Mouse (Mus musculus): Measurements from ENCODE around the gene Itga1.

The Itga1 gene

DNA sequence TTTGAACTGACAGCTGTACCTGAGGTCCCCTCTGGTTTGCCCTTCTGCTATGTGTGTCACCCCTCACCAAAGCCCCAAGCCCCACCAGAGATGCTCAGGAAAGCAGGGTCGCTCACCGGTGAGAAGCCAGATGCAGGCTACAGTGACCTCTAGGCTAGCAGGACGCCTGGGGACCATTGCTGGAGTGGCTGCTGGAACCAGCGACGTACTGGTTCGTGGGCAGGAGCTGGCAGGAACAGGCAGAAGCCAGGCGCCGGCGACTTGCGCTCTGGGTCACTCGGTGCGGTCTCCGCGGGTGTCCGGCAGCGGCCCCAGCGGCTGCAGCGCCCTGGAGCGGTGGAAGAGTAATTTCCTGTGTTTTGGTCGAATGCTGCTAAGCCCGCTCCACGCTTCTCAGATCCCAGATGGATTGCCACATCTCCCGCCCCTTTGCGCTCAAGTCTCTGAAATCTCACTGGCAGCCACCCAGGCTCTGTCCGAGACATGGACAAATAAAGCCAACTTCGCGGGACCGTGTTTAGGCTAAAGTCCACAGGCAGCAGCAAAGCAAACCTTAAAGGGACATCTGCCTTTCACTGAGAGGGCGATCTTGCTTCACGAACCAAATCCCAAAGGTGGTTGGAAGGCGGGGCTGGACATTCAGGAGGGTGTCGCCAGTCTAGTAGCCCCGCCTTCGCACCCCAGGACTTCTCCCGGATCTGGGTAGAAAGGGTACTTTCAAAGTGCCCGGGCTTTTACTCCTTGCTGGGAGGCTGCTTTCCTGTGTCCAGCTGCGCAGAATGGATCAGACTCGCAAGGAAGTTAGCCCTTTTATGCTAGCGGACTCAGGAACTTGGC, at the start of gene Itga1, which contains the start of gene Gm49395:
Itga1 (minus strand) TSS at position 610 of the 837 bp plus-strand sequence.
Gm49395 (minus strand) TSS at position 567 of the 837 bp plus-strand sequence.
- peak; percentile 96 for DNase-seq

DNA sequence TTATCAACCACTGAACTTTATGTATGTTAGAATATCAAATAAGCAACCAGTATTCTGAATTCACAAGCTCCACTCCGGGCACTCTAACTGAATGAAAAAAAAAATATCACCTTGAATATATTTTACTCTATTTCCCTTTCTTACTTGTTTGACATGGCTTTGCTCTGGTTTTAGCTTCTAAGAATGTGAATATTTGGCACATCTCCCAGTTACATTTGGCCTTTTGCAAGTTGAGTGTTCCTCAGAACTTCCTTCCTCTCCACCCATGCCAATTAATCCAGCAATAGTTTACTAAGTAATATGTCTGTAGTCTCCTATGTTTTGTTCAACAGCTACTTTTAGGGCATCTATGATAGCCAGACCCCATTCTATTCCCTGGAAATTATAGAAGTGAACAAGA, 48.8 kb upstream of the Itga1 start:
- DNase-seq: peak in 1 of 2 experiments; percentile 24

DNA sequence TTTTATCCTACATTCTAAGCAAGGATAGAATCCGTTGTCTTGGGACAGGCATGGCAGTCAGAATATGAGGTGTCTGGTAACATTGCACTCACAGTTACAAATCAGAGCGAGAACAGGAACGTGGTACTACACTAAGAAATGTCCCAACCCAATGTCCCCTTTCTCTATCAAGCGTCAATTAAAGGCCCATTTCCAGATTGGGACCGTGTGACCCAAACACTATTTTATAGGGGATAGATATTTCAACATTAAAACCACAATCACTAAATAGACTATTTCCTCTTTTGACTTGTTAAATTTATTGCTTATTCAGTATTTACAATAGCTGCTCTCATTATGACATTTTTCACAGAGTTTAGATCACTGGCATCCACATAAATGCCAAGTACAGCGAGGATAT, 48.1 kb upstream of the Itga1 start:
- no peak for DNase-seq

DNA sequence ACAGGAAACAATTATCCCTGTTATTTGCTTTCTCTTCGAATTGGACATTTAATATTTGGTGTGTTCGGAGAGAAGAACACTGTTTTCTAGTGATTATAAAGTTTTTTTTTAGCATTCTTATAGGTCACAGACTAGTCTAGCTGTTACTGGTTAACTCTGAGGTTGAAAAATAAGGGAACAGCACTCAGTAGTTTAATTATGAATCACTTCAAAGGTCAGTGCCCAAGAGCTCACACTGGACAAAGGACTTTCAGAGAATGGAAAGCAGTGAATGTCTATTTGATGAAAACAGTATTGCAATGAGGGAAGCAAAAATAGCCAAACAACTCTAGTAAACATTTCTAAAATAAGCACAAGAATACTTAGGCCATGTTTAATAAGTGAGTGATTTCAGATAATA, 41.8 kb upstream of the Itga1 start:
- DNase-seq: peak in 1 of 2 experiments; percentile 8

DNA sequence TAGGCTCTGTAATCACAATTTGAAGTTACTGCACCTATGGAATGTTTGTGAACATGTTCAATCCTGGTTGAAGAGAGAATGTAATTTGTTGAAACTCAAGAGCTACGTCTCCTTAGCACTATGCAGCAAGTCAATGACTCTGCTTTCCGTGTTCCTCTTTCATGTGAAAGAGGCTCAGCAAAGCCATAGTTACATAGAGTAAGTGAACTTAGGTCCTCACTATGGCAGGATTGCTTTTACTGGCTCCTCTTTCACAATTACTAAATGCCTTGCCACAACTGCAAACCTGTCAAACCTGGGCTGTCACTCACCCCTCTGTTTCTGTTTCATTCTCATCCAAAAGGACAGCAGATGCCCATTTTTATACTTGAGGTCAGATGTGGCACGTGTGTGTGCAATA, 40.3 kb upstream of the Itga1 start:
- no peak for DNase-seq

DNA sequence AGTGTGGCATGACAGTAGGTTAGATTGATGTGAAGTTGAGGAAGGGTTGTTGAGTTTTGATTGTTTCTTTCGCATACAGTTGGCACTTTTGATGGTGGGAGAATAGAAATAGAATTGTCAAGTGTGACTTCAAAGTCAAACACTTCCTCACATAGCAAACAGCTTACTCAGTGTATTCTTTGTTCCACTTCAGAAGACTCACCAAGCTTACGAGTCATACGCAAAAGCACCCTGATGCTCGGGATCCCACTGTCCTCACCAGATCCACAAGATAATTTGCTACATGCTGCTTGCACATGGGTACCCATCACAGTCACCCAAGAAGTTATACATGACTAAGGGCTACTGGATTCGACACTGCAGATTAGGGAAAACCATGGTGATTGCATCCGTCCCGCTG, 36.7 kb upstream of the Itga1 start:
- no peak for DNase-seq

DNA sequence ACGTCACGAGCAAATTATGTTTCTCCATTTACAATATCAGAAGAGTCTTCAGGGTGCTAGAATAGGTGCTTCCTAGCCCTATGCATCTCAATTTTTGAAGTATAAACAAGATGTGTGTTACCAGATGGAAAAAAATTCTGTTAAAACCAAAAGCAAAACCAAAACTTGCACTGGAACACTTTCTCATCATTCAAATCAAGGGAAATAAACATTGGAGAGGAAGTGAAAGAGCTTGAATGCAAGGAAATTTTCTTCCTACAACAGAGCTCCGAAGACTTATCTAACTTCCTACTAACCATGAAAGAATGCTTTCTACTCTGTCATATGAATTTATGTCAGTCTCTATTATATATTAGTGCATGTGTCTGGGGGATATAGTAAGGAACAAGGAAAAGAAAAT, 35.0 kb upstream of the Itga1 start:
- no peak for DNase-seq

DNA sequence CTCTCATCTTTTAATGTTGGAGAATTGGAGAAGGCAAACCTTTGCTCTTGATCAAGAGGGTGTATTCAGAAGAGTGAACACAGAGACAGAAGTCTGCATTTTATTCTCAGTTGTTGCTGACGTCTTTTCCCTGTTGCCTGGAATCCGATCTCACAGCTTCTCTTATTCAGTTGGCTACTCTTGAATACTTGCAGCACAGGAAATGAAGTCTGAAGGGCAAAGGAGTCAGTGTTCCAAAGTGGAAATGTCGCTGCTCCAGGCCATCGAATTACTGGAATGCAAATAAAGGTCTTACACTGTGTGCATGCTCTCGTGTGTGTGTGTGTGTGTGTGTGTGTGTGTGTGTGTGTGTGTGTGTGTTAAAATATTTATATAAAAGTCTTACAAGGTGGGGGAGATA, 30.7 kb upstream of the Itga1 start:
- DNase-seq: peak; percentile 51 to 78

DNA sequence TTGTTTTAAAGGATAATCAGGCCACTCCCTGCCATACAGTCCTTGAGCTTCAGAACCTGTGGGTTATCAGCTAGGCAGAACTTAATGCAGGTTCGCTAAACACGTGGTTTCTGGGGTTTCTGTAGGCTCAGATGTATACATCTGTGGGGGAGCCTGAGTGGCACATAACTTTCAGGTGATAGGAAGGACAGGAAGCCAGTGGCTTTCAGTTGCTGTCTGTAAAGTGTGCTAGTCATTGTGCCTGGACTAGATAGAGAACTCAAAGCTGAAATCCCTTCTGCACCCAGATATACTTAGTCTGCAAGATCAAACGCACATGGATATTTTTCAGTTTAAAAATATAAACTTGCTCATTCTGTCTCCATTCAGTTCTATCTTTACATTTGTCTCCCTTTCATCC, 29.6 kb upstream of the Itga1 start:
- DNase-seq: no peak

DNA sequence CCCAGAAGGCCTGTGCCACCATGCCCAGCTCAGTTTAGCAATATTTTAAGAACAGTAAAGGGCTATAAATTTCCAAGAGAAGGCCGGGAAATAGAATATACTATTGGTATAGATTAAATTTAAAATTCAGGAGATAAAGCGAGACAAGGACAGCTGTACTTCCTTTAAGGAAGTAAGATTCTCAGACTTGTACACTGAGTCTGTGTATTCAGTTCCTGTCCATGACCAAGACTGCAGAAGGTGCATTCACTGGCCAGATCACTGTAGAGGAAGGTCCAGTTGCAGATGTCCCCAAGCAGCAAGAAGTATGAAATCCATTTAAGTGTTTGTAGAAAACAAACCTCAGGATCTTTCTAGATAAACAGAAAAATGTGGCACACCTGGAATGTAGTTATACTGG, 28.3 kb upstream of the Itga1 start:
- no peak for DNase-seq

DNA sequence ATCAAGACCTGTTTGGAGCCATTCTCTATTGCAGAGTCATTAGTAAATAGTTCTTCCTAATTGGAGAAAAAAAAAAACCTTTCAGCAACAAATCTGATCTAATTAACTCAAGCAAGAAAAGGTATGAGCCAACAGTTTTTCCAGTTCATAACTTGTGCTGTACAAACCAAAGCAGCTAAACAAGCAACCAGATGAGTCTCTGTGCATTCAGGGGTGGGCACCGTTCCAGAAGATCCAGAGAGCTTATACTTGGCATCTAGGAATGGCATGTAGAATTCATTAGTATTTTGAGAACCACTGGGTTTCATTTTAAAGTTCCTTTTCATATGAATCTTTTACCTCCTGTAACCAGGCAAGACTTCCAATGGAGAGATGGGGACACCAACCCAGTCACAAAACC, 26.1 kb upstream of the Itga1 start:
- DNase-seq: peak in 1 of 2 experiments; percentile 51

DNA sequence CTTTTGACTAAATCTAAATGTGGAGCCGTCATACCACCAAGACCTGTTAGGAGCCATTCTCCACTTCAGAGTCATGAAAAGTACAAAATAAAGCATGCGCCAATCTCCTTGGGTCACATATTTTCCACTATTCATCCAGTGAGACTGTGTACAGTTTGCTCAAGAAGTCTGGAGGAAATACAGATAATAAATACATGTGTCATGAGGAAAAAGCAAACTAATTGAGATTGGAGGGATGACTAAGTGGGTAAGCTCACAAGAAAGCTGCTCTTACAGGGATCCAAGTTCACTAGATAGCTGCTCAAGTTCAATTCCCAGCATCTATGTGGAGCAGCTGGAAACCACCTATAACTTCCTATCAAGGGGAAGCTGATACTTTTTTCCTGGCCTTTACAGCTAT, 24.8 kb upstream of the Itga1 start:
- no peak for DNase-seq

DNA sequence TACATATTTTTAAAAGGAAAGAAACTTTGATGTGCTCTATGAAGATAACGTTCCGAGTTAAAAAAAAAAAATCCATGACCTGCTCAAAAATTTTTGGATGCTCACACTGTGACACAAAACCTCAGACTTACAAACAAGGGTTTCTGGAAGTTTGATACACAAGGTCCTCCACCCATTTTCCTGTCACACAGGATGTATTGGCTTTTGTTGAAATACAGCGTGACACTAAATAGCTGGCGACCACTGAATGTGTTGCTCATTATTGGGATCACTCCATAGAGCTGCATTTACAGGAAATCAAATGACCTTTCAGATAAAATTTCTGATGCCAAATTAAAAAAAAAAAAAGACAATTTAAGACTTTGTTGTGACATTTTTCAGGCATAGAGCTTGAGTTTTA, 23.4 kb upstream of the Itga1 start:
- no peak for DNase-seq

DNA sequence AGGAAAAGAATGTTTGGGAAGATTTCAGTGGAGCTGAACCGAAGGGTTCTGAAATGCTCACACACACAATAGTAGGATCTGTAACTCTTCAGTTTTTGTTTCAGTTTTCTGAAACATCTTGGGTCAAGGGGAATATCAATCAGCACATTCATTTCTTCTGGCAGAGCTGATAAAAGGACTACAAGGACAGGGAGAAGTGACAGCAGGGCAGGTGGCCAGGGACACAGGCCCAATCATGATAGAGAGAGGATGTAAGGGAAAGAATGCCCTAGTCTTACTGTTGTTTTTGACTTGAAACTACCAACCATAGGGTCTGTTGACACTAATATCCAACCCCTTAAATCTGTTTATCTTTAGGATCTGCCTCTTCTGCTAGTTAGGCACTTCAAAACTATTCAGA, 22.8 kb upstream of the Itga1 start:
- DNase-seq: no peak

DNA sequence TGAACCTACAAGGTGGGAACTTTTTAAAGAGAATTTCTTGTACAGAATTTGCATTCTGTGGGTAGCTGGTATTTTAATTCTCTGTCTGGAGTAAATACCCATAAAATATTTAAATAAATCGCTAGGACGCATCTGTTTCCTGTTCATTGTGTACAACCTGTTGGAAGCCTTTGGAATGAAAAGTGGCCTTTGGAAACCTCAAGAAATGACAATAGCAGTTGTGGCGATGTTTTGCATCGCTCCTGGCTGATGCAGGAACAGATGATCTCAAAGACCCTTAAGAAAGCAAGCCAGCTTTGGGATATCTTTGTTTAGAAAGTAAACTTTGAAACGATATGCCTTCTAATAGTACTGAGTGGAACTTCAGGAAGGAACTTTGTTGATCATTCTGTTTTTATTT, 17.0 kb upstream of the Itga1 start:
- no peak for DNase-seq

DNA sequence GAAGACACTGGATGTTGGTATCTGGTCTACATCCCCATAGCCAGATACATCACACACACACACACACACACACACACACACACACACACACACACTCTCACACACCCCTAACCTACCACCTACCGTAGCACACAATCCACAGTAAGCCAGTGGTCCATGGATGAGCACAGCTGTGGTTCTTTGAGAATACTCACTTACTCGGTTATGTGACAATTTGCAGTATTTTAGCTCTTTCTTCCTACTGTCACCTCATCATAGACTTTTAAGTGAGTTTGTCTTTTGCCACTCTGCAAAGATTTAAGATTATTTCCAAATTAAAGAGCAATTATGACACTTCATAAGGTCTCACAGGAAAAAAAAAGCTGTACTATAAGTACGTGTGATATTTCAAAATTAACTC, 16.4 kb upstream of the Itga1 start:
- no peak for DNase-seq

DNA sequence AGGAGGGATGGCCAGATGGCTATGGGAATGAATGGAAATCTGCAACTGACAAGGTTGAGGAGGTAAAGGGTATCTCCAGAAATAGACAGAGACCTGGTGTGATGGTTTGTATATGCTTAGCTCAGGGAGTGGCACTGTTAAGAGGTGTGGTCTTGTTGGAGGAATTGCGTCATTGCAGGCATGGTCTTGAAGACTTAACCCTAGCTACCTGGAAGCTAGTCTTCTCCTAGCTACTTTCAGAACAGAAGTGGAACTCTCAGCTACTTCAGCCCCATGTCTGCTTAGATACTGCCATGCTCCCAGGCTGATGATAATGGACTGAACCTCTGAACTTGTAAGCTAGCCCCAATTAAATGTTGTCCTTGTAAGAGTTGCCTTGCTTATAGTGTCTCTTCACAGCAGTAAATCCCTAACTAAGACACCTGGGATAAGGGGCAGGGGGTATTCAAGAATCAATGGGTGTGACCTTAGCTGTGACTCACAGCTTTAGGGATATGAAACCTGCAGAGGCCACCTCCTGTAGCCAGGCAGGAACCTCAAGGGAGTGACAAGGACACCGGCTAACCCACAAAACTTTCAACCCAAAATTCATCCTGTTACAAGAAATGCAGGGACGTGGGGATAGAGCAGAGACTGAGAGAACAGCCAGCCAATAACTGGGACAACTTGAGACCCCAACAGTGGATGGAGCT, 15.3 kb upstream of the Itga1 start:
- DNase-seq: no peak

DNA sequence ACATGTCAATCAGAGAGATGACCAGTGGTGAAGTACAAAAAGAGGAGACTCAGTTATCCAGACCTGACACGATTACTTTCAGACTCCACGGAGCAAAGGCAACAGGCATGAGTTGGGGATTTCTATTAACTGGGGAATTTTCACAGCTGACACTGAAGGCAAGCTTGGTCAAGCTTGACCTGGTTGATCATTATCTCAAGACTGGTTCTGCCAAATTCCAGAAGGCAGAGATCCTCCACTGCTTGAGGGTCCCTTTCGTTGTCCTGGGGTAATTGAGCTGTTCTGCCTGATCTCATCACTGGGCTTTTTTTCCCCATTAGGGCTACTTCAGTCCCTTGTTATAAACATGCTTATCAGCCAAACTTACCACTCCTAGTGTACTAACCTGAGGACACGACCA, 7.9 kb upstream of the Itga1 start:
- DNase-seq: peak; percentile 64 to 65

DNA sequence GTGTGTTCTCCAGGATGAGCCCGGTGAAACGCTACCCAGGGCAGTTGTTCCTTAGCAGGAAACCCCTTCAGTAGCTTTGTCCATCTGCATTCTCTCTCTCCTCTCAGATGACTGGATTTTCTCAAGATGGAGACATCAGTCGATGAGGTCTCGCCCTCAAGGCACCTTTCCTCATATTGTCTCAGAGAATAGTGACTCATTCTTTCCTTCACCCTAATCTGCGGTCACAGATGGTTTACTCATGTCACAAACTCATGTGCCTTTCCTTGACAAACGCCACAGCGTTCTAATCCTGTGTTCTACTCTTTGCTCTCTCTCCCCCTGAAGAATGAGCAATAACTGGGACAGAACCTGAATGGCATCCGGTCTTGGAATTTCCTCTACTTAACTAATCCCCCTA, 5.7 kb upstream of the Itga1 start:
- no peak for DNase-seq

DNA sequence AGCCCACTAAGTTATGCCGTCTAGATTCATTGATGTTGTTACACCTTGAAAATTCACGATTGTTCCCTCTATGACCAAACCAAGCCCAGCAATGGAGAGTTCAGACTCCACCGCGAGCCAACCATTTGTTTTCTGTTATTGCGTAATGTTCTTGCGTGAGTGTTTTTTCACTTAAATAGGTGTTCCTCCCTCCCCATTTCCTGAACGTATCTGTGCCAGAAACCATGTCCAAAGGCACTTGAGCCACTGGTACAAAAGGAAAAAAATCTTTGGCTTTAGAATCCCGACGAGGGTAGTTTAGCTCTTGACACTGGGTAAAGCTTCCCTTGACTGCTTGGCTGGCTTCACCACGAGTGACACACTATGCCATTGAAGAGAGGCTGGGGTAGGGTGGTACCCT, 4.4 kb upstream of the Itga1 start:
- DNase-seq: no peak

DNA sequence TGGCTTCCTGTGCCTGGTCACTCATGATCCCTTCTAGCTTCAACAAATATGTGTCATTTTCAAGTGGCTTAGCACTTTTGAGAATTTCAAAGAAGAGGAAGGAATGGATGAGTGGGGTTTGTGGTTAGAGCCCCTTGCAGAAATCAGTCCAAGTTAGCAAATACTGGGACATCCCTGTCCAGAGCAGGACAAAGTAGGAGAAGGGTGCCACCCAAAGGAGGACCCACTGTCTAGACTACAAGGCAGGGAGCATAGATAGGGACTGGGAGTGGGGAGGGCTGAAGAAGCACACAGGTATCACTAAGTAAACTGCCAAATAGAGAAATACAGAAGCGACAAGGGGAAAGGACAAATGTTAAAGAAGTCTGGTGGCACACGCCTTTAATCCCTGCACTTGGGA, 990 bp upstream of the Itga1 start:
- no peak for DNase-seq

DNA sequence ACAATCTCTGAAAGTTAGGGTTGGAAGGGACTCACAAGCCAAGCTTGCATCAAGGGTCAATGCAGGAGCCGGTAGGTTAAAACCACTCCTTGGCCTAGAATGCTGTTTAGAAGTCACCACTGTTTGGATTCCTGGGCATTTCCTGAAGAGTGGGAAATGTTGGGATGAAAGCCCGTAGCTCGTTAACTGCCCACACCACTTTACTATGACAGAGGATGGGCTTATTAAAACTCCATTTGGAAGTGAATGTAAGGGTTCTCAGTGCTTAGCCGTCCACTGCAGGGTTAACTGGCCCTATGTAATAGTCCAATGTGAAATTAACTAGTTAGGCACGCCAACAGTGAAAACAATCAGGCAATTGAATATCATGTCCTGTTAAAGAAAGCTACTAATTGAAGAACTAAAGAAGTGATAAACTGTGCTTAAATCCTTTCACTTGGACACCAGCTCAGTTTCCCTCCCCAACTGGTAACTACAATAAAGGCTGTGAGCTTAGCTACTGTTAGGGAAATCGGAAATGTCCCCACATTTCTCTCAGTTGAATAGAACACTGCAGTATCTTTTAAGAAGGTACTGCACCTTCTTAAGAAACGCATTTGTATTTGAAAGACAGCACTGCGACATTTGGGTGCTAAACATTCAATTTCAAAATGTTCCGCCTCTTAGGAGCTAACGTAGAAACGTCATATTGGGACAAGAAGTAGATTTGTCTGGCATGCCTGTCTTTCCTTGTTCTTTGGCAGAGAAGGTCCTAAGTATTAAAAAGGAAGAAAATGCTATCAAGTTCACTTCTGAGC, 1.2 kb downstream of the Itga1 start:
- DNase-seq: no peak

DNA sequence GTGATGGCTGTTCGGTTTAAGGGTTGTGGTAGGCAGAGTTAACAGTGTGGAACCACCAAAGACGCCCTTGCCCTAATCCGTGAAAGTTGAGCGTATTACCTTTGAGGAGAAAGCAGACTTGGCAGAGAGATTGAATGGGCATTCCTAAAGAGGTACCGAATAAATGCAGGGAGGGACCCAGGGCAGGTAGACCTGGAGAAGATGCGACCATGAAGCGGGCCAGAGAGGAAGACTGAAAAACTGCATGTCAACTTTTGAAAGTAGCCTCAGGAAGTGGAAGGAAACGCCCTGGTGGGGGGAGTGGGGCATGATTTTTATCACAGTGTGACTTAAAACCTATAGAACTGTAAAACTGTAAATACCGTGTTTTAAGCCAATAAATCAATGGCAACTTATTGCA, 2.4 kb downstream of the Itga1 start:
- DNase-seq: no peak

DNA sequence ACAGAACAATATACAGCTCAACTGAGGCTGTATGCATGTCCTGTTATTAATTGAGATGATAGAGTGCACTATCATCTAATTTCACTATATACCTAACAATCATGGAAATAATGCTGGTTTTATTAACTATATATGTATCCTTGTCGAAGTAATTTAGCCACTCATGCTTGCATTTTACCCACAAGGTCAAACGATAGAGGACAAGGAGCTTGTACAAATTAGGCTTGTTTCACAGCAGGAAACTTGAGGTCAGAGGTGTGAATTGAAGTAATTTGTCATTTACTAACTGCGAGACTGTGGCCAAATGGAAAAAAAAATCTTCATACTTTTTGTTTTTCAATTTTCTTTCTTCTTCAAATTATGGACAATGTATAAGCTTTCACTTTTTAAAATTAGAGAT, 3.5 kb downstream of the Itga1 start:
- no peak for DNase-seq

Measured in kidney, postnatal 25 days (tissue).